Mouse (Mus musculus): ENCODE data around the gene Nrxn3. TPM values are rescaled to one million over a fixed set of nuclear protein-coding genes. Genes with fewer than 3 reads are reported as not detected.

The Nrxn3 gene
- total RNA-seq, 2 experiments from 2014 or later = 0.05 TPM; not detected in 1

GRCm38 (mm10) chr12:90159911-90160310, 1437.2 kb downstream of the Nrxn3 start:
- Histone ChIP-seq H3K27ac (no peak overlapping the region), H3K4me3 (no peak overlapping the region)
- no peak for TF ChIP-seq CTCF (IDR thresholded peaks at IDR 0.05)
- intact Hi-C loops (cut with DNase I) = no loop called here
- DNase-seq = no peak

- Histone ChIP-seq H3K4me3 (no peak overlapping the region), H3K27ac (no peak overlapping the region)
- no peak for TF ChIP-seq CTCF (IDR thresholded peaks at IDR 0.05)
- DNase-seq = no peak
- intact Hi-C loops (cut with DNase I) = no loop called here
Measured at GRCm38 (mm10) chr12:90166118-90166517, 1443.4 kb downstream of the Nrxn3 start.

DNA sequence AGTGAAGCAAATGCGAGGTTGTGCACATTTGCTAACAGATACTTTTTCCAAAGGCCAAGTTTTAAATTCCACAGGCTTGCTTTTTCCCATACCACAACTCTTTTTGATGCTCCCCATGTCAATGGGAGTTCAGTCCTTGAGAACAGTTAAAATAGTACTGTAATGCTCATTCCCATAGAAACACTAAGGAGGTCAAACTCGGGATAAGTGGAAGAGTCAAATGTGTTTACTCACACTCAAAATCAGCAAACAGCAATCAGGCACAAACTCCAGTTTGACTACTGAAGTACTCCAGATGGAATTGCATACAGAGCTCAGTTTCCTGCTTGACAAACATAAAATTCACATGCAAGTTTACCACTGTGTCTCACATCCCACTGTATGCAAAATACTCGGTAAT, 1458.9 kb downstream of the Nrxn3 start:
- Histone ChIP-seq H3K4me3 (no peak overlapping the region), H3K27ac (no peak overlapping the region)
- intact Hi-C loops (cut with DNase I) = no loop called here
- DNase-seq = no peak
- TF ChIP-seq CTCF (IDR thresholded peaks at IDR 0.05) = no peak

- TF ChIP-seq CTCF (IDR thresholded peaks at IDR 0.05) = no peak
- no peak overlapping the region for H3K27ac ChIP-seq
- intact Hi-C loops (cut with DNase I) = no loop called here
- no peak for DNase-seq
- no peak overlapping the region for H3K4me3 ChIP-seq
Measured at GRCm38 (mm10) chr12:90183021-90183420, 1460.3 kb downstream of the Nrxn3 start.

DNA sequence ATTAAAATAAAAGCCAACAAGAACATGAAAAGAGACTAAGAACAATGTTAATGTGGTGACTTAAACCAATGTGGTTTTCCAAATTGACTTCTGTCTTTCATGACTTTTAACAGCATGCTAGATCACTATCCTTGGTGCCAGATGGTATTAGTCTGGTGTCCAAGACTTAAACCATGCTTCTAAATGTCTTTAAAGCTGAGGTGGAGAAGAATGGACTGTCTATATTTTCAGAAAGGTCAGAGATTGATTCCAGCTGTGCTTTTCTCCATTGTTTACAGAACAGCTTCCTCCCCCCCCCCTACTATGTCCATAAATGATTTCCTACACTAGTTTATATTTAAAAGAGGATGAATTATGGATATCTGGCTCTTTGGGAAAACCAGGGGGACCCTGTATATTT, 1473.5 kb downstream of the Nrxn3 start:
- DNase-seq = no peak
- intact Hi-C loops (cut with DNase I) = no loop called here
- H3K27ac ChIP-seq = no peak overlapping the region
- TF ChIP-seq CTCF (IDR thresholded peaks at IDR 0.05) = no peak
- no peak overlapping the region for H3K4me3 ChIP-seq

- H3K27ac ChIP-seq = no peak overlapping the region
- intact Hi-C loops (cut with DNase I) = no loop called here
- TF ChIP-seq CTCF (IDR thresholded peaks at IDR 0.05) = no peak
- no peak for DNase-seq
- no peak overlapping the region for H3K4me3 ChIP-seq
Measured at GRCm38 (mm10) chr12:90197994-90198393, 1475.3 kb downstream of the Nrxn3 start.

DNA sequence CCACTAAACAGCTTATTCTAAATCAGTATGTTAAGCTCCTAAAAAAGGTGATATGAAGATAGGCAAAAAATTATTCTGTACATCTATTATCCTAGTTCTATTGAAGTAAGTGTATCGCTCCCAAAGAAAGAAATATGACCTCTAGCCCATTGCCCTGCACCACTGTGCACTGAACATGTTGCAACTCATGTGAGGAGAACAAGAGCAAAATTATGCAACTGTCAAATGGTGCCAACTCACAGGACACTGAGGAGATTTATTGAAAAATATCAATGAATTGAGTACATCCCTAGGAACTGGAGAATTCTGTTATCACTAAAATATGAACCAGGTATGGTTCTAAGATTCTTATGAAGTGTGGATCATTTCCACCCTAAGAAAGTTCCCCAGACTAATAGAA, 1479.8 kb downstream of the Nrxn3 start:
- TF ChIP-seq CTCF (IDR thresholded peaks at IDR 0.05) = no peak
- intact Hi-C loops (cut with DNase I) = no loop called here
- DNase-seq = no peak
- Histone ChIP-seq H3K4me3 (no peak overlapping the region), H3K27ac (no peak overlapping the region)

- Histone ChIP-seq H3K4me3 (no peak overlapping the region), H3K27ac (no peak overlapping the region)
- intact Hi-C loops (cut with DNase I) = no loop called here
- no peak for TF ChIP-seq CTCF (IDR thresholded peaks at IDR 0.05)
- DNase-seq = no peak
Measured at GRCm38 (mm10) chr12:90211410-90211809, 1488.7 kb downstream of the Nrxn3 start.

- intact Hi-C loops (cut with DNase I) = no loop called here
- DNase-seq = no peak
- no peak for TF ChIP-seq CTCF (IDR thresholded peaks at IDR 0.05)
- Histone ChIP-seq H3K27ac (no peak overlapping the region), H3K4me3 (no peak overlapping the region)
Measured at GRCm38 (mm10) chr12:90217060-90217459, 1494.4 kb downstream of the Nrxn3 start.

DNA sequence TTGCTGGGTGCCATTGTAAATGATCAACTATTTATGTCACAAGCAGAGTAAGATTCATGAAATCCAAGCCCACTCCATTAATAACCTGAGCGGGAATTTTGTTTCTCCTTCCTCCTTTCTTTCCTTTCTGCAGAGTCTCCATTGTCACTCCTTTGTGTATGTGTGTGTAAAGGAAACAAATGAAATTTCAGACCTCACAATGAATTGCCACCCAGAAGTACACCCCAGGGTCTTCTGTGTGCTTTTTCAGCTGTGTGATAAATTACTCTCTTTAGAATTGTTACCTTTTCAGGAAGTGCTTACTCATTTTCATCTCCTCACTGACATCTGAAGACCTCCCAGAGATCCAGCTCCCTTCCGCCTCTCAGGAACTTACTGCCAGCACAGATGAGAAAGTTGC, 1506.4 kb downstream of the Nrxn3 start:
- Histone ChIP-seq H3K27ac (no peak overlapping the region), H3K4me3 (no peak overlapping the region)
- intact Hi-C loops (cut with DNase I) = no loop called here
- TF ChIP-seq CTCF (IDR thresholded peaks at IDR 0.05) = no peak
- no peak for DNase-seq

DNA sequence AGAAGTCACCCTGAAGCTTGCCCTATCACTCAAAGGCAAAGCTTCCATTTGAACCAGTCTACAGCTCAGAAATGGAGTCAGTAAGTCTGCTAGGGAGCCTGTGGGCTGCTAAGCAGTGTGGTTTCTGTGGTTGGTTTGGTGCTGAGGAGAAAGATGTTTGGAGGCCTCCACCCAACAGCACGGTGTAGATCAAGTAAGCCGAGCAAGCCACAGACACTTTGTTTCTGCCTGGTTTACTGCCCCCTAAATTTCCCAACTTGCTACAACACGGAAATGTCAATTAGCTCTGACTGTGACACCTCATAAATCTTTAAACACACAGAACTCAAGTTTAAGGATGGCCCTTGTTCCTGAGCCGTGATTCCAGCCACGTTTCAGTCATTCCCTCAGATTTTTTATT, 1513.4 kb downstream of the Nrxn3 start:
- H3K27ac ChIP-seq = no peak overlapping the region
- TF ChIP-seq CTCF (IDR thresholded peaks at IDR 0.05) = no peak
- no peak for DNase-seq
- H3K4me3 ChIP-seq = no peak overlapping the region
- intact Hi-C loops (cut with DNase I) = no loop called here

- no peak for DNase-seq
- Histone ChIP-seq H3K4me3 (no peak overlapping the region), H3K27ac (no peak overlapping the region)
- no peak for TF ChIP-seq CTCF (IDR thresholded peaks at IDR 0.05)
- intact Hi-C loops (cut with DNase I) = no loop called here
Measured at GRCm38 (mm10) chr12:90260301-90260700, 1537.6 kb downstream of the Nrxn3 start.

- Histone ChIP-seq H3K4me3 (no peak overlapping the region), H3K27ac (no peak overlapping the region)
- TF ChIP-seq CTCF (IDR thresholded peaks at IDR 0.05) = no peak
- intact Hi-C loops (cut with DNase I) = no loop called here
- DNase-seq = no peak
Measured at GRCm38 (mm10) chr12:90268111-90268510, 1545.4 kb downstream of the Nrxn3 start.

DNA sequence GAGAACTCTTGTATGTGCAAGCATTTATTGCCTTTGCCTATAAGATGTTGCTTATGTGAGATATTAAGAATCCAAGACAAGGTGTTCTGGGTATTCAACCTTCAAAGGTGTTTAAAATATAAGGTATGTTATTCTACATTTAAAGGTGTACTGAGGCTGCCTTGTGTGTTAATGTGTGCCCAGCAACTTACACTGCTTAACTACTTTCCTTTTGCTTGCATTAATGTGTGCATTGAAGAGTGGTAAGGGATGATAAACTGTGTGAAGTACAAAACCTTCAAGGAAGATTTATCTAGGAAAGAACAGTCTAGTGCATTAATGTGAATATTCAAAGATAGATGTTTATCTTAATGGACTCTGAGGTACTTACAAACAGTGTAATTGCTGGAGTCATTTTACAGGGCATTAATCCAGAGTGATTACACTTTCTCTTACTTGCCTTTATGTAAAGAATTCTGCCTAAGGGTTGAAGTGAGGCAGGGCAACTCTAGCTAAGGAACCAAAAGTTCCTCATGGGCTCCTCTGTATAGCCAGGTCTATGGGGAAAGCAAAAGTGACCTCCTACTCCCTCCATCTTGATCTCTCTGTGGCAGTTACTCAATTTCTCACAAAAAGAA, 1548.2 kb downstream of the Nrxn3 start:
- intact Hi-C loops (cut with DNase I) = no loop called here
- no peak for TF ChIP-seq CTCF (IDR thresholded peaks at IDR 0.05)
- Histone ChIP-seq H3K4me3 (no peak overlapping the region), H3K27ac (no peak overlapping the region)
- DNase-seq = no peak
